Mouse (Mus musculus) liver, embryonic 14.5 days (tissue): ENCODE data around the gene Cops7b.

Source experiments
- CTCF ChIP-seq: IDR thresholded peaks from 2 replicates; pipeline ENCODE4 v1.5.1; 2016; ENCODE audit warnings: antibody characterized with exemption, low read depth, control low read depth
- EP300 ChIP-seq: IDR thresholded peaks from 2 replicates; pipeline ENCODE4 v1.6.1; 2016; ENCODE audit warnings: antibody characterized with exemption, low read depth

DNA sequence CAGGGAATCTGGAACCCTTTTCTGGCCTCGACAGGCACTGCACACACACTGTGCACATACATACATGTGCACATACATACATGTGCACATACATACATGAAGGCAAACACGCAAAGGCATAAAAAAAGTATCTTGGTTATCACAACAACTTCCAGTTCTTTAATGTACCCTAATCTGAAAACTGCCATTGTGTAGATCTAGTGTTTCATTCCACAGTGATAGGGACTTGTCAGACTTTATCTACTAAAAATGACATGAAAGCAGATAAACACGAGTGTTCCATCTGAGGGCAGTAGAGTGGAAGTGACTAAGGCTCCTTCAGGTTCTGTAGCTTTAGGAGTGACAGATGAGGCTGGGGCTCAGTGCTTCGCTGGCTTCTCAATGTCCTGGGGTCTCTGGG lies 31.4 kb upstream of the Cops7b start:
- no peak for TF ChIP-seq CTCF
- no peak for TF ChIP-seq EP300
